Mouse (Mus musculus) forebrain, embryonic 10.5 days (tissue): ENCODE data around the gene Bag6. TPM values are rescaled to one million over a fixed set of nuclear protein-coding genes. Genes with fewer than 3 reads are reported as not detected.
"Not testable (repeated sequence)": the region's sequence is repeated elsewhere in the genome, so short reads cannot be mapped to it uniquely, and the experiment has no call there.

ENCODE experiments used
- DNase-seq: peaks from one replicate; pipeline ENCODE4 v3.0.0-alpha.2; 2017; ENCODE audit warnings: low spot score; ENCODE audit errors: extremely low spot score
- H3K27ac ChIP-seq: fragments of 300-500 bp; sonication (generic); 2 replicates; pipeline ENCODE4 v1.5.1; 2016; ENCODE audit warnings: mild to moderate bottlenecking
- H3K27me3 ChIP-seq: fragments of 300-500 bp; sonication (generic); 2 replicates; pipeline ENCODE4 v1.6.1; 2016; ENCODE audit warnings: mild to moderate bottlenecking; ENCODE audit not compliant: poor library complexity, severe bottlenecking
- H3K36me3 ChIP-seq: fragments of 300-500 bp; sonication (generic); replicated peaks from 2 replicates; pipeline ENCODE4 v1.6.1; 2016; ENCODE audit warnings: mild to moderate bottlenecking, moderate library complexity
- H3K4me1 ChIP-seq: fragments of 300-500 bp; sonication (generic); 2 replicates; pipeline ENCODE4 v1.6.1; 2016
- H3K4me3 ChIP-seq: fragments of 300-500 bp; sonication (generic); 2 replicates; pipeline ENCODE4 v1.5.1; 2016; ENCODE audit warnings: mild to moderate bottlenecking, moderate library complexity
- H3K9me3 ChIP-seq: fragments of 300-500 bp; sonication (generic); 2 replicates; pipeline ENCODE4 v1.6.1; 2016; ENCODE audit warnings: mild to moderate bottlenecking, moderate library complexity
- WGBS: fragments of 180-500 bp; shearing (Covaris S2); methylation state at CpG from one replicate; pipeline ENCODE4 v1.1.7; 2016; 5-methylcytosine and 5-hydroxymethylcytosine counted together
- polyA plus RNA-seq: library from polyadenylated mRNA; unstranded; fragments of >200 nt; fragmentation: Nextera tagmentation; extraction: Ambion mirVana; gene quantifications from 2 replicates; pipeline ENCODE4 v1.2.1, GENCODE M21; 2016

Gene Bag6
- polyA plus RNA-seq, 1 experiment from 2014 or later = 69.0 TPM

GRCm38 (mm10) chr17:35121871-35122303 lies 13.1 kb upstream of the Bag6 start, which contains the start of gene Csnk2b:
Gene Csnk2b, minus strand, starts transcription at chr17:35122053.
- no peaks in the 10 kb centered on the region for H3K9me3 ChIP-seq
- DNase-seq = no peak
- peaks cover 54% of the 10 kb centered on the region for H3K36me3 ChIP-seq
- WGBS = under 1% methylated on average over 19 of the region's 19 CpGs
- peak within 1 kb of the TSS; percentile 93 for H3K27ac ChIP-seq
- H3K4me1 ChIP-seq = peaks cover 46% of the 10 kb centered on the region
- H3K4me3 ChIP-seq = peak within 1 kb of the TSS; percentile 82
- no peaks in the 10 kb centered on the region for H3K27me3 ChIP-seq

- H3K4me3 ChIP-seq, H3K27ac ChIP-seq, H3K27me3 ChIP-seq, DNase-seq, H3K9me3 ChIP-seq: not testable (repeated sequence)
- WGBS = 95% methylated on average over 9 of the region's 9 CpGs
- Histone ChIP-seq H3K36me3 (peaks cover 49% of the 10 kb centered on the region), H3K4me1 (peaks cover 55% of the 10 kb centered on the region)
Measured at GRCm38 (mm10) chr17:35123287-35123686, 11.7 kb upstream of the Bag6 start.

- WGBS = 92% methylated on average over 12 of the region's 12 CpGs
- not testable (repeated sequence) for DNase-seq, H3K9me3 ChIP-seq, H3K27ac ChIP-seq, H3K4me3 ChIP-seq, H3K27me3 ChIP-seq
- peaks cover 44% of the 10 kb centered on the region for H3K36me3 ChIP-seq
- peaks cover 62% of the 10 kb centered on the region for H3K4me1 ChIP-seq
Measured at GRCm38 (mm10) chr17:35124261-35124896, 10.6 kb upstream of the Bag6 start.

DNA sequence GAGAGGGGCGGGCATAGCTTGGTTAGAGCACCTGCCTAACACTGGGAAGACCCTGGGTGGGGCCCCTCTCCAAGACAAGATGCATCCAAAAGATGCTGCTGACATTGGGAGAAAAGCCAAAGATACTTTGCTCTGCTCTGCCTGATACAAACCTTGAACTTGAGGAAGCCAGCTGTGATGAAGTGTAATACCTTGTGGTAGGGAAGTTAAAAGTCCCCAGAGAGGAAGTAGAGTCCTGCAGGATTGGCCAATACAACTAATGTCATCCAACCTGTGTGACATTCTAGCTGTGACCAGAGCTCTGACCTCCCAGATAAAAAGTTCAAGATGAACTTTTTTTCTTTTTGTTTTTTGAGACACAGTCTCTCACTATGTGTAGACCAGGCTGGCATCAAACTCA lies 9.9 kb upstream of the Bag6 start:
- H3K9me3 ChIP-seq = no peaks in the 10 kb centered on the region
- peaks cover 43% of the 10 kb centered on the region for H3K36me3 ChIP-seq
- H3K27me3 ChIP-seq = no peaks in the 10 kb centered on the region
- peak overlapping the region; percentile 68; the same call in 1 of the 2 replicates for H3K4me3 ChIP-seq
- H3K4me1 ChIP-seq = peaks cover 55% of the 10 kb centered on the region
- WGBS = 100% methylated on average over 1 of the region's 1 CpGs
- DNase-seq = no peak
- H3K27ac ChIP-seq = no peak overlapping the region

DNA sequence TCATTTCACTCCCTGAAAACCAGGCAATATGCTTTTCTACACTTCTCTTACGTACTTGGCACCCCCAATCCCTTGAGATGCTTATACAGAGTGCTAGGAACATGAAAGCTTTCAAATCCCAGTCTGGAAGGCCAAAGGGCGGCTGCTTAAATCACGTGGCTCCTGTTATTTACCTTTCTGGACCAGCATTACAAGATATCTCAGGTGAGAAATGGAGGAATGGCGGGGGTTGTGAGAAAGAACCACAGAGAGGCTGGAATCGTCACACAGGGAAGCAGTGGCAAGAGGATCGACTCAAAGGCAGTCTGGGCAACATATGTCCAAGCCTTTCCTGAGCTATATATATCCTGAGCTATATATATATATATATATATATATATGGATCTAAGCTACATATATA lies 9.4 kb upstream of the Bag6 start:
- Histone ChIP-seq H3K4me1 (peaks cover 50% of the 10 kb centered on the region), H3K9me3 (no peaks in the 10 kb centered on the region), H3K4me3 (peak overlapping the region; percentile 68), H3K27ac (no peak overlapping the region; the same call in 1 of the 2 replicates), H3K36me3 (peaks cover 43% of the 10 kb centered on the region), H3K27me3 (no peaks in the 10 kb centered on the region)
- DNase-seq = no peak
- WGBS = 40% methylated on average over 6 of the region's 6 CpGs

DNA sequence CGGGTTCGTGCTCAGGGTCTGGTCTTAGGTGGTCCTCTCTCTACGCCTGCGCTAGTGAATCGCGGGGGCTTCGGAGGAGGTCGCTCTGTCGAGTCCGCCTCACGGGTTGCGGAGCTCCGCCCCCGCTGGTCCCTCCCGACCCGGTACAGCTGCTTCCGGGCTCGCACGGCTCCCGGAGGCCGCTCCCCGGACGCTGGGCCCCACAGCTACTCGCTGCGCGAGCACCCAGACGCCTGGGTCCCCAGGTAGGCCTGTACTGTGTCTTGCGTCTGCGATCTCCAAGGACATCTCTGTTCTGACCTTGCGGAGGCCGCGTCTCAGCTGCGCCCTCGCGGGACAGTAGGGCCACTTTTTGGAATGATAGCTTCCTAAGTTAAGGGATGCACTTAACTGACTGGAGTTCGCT lies 8.8 kb upstream of the Bag6 start, which contains the start of gene D17H6S53E:
TSS of gene D17H6S53E (plus strand) at position 168 of the 406 bp plus-strand sequence.
- Histone ChIP-seq H3K9me3 (no peaks in the 10 kb centered on the region), H3K27ac (peak within 1 kb of the TSS; percentile 87), H3K4me1 (peaks cover 48% of the 10 kb centered on the region), H3K27me3 (no peaks in the 10 kb centered on the region), H3K36me3 (peaks cover 43% of the 10 kb centered on the region), H3K4me3 (peak within 1 kb of the TSS; percentile 68)
- peak; percentile 71 for DNase-seq
- WGBS = under 1% methylated on average over 36 of the region's 36 CpGs

DNA sequence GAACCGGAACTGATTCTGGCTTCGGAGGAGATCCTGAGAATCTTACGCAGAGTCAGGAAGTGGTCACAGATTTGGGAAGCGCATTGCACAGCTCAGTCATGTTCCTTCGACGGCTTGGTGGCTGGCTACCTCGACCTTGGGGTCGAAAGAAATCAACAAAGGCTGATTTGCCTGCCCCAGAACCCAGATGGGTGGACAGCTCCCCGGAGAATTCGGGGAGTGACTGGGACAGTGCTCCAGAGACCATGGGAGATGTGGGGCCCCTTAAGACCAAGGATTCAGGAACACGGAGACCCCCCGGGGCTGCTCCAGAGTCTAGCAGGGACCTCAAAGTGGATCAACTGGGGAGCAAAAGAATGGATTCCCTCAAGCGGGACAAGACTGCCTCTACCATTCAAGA lies 8.0 kb upstream of the Bag6 start:
- peaks cover 43% of the 10 kb centered on the region for H3K4me1 ChIP-seq
- WGBS = 77% methylated on average over 13 of the region's 13 CpGs
- peak overlapping the region; percentile 87 for H3K27ac ChIP-seq
- peak overlapping the region; percentile 68 for H3K4me3 ChIP-seq
- H3K9me3 ChIP-seq = no peaks in the 10 kb centered on the region
- no peaks in the 10 kb centered on the region for H3K27me3 ChIP-seq
- H3K36me3 ChIP-seq = peaks cover 43% of the 10 kb centered on the region
- no peak for DNase-seq

- Histone ChIP-seq H3K27me3 (no peaks in the 10 kb centered on the region), H3K4me1 (peaks cover 33% of the 10 kb centered on the region), H3K27ac (no peak overlapping the region), H3K4me3 (0 out of 2 replicates have a peak overlapping the region, but pooled peaks have one; percentile 8), H3K9me3 (no peaks in the 10 kb centered on the region), H3K36me3 (peaks cover 32% of the 10 kb centered on the region)
- DNase-seq = no peak
- 78% methylated on average over 11 of the region's 11 CpGs for WGBS
Measured at GRCm38 (mm10) chr17:35128996-35129395, 6.0 kb upstream of the Bag6 start.

DNA sequence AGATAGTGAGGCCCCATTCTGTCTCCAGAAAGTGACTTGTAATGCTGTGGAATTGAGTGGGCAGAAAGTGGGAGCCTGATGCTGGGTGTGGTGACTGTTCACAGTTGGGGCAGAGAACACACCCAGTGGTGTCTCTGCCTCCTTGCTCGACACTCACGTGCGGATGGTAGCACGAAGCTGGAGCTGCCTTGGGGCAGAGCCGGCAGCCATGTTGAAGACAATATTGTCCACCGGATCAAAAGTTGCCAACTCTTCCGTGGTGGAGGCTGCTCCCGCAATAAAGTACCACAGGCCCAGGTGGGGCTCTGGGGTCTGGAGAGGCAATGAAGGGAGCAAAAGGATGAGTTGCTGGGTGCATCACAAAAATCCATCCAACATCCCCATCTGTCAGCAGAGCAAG lies 3.9 kb upstream of the Bag6 start:
- WGBS = 91% methylated on average over 8 of the region's 8 CpGs
- H3K36me3 ChIP-seq = peaks cover 20% of the 10 kb centered on the region

DNA sequence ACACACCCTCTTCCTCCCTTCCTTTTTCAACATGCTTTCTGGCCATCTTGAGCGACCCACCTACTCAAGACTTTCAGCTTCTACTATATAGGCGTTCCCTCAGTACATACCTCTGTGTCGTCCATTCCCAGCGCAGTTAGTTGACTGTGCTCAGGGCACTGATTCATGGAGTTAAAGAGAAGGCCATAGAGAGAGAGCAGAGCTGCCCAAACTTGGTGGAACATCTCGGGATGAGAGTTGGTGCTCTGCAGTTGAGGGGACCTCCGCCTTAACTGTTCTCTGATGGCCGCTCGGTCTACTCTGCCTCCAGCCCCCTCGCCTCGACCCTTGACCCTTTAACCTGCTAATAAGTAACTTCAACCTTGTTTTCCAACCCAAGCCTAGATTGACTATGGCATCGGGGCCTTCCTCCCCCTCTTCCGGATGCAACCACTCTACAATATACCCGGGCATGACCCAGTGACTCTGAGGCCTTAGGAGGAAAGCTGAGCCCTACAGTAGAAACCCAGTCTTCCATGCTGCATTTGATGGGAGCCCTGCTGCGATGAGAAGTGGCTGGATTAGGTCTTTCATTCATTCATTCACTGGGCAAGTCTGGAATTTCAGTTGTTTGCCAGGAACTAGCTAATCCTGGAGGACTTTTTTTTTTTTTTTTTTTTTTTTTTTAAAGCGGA lies 3.3 kb upstream of the Bag6 start, which contains the start of gene Apom:
TSS of gene Apom (minus strand) at position 551 of the 674 bp plus-strand sequence.
- 86% methylated on average over 15 of the region's 15 CpGs for WGBS
- Histone ChIP-seq H3K27me3 (no peaks in the 10 kb centered on the region), H3K4me1 (peaks cover 26% of the 10 kb centered on the region), H3K4me3 (no peak within 1 kb of the TSS), H3K9me3 (no peaks in the 10 kb centered on the region), H3K27ac (no peak within 1 kb of the TSS), H3K36me3 (peaks cover 20% of the 10 kb centered on the region)
- no peak for DNase-seq

More for the DNA sequence above, 3.9 kb upstream of the Bag6 start:
- DNase-seq = no peak
- Histone ChIP-seq H3K27me3 (no peaks in the 10 kb centered on the region), H3K4me1 (peaks cover 26% of the 10 kb centered on the region), H3K27ac (no peak overlapping the region), H3K4me3 (no peak overlapping the region), H3K9me3 (no peaks in the 10 kb centered on the region)

- peaks cover 26% of the 10 kb centered on the region for H3K4me1 ChIP-seq
- WGBS = 80% methylated on average over 3 of the region's 3 CpGs
Measured at GRCm38 (mm10) chr17:35132174-35132560, 2.8 kb upstream of the Bag6 start.

DNA sequence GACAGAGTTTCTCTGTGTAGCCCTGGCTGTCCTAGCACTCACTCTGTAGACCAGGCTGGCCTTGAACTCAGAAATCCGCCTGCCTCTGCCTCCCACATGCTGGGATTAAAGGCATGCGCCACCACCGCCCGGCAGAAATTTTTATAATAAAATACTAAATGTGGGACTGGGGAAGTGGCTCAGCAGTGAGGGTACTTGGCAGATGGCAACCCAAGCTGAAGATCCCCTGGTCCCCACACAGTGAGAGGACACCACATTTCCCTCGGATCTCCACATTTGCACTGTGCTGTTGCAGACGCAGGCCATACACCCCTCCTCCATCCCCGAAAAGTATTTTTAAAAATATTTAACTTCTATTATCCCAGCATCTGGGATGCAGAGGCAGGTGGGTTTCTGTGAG lies 1.5 kb upstream of the Bag6 start:
- H3K36me3 ChIP-seq = peaks cover 23% of the 10 kb centered on the region
- DNase-seq = no peak
- no peak overlapping the region for H3K27ac ChIP-seq
- peaks cover 22% of the 10 kb centered on the region for H3K4me1 ChIP-seq
- no peaks in the 10 kb centered on the region for H3K9me3 ChIP-seq
- no peak overlapping the region; the same call in 1 of the 2 replicates for H3K4me3 ChIP-seq
- WGBS = 96% methylated on average over 7 of the region's 7 CpGs
- H3K27me3 ChIP-seq = no peaks in the 10 kb centered on the region

More at GRCm38 (mm10) chr17:35132174-35132560, 2.8 kb upstream of the Bag6 start:
- peaks cover 20% of the 10 kb centered on the region for H3K36me3 ChIP-seq
- no peak overlapping the region for H3K27ac ChIP-seq
- DNase-seq = no peak
- no peak overlapping the region for H3K4me3 ChIP-seq
- H3K27me3 ChIP-seq = no peaks in the 10 kb centered on the region
- H3K9me3 ChIP-seq = no peaks in the 10 kb centered on the region
